Mouse (Mus musculus) midbrain, embryonic 13.5 days (tissue): ENCODE data around the gene Dnaic2. TPM values are rescaled to one million over a fixed set of nuclear protein-coding genes. Genes with fewer than 3 reads are reported as not detected.

Experiments used
- ATAC-seq: fragments of 200-750 bp; cut with Nextera tagmentation; 2 replicates; pipeline ENCODE4 v1.8.0; 2017; ENCODE audit warnings: mild to moderate bottlenecking, moderate TSS enrichment, moderate library complexity
- H3K27ac ChIP-seq: fragments of 300-500 bp; sonication (generic); 2 replicates; pipeline ENCODE4 v1.5.1; 2015; ENCODE audit warnings: inconsistent platforms, mild to moderate bottlenecking, moderate library complexity
- H3K27me3 ChIP-seq: fragments of 300-500 bp; sonication (generic); 2 replicates; pipeline ENCODE4 v1.6.1; 2015; ENCODE audit warnings: mild to moderate bottlenecking, inconsistent platforms
- H3K36me3 ChIP-seq: fragments of 300-500 bp; sonication (generic); 2 replicates; pipeline ENCODE4 v1.6.1; 2015; ENCODE audit warnings: mild to moderate bottlenecking, inconsistent platforms
- H3K4me1 ChIP-seq: fragments of 300-500 bp; sonication (generic); replicated peaks from 2 replicates; pipeline ENCODE4 v1.6.1; 2015; ENCODE audit warnings: inconsistent platforms
- H3K4me2 ChIP-seq: fragments of 300-500 bp; sonication (generic); replicated peaks from 2 replicates; pipeline ENCODE4 v1.6.1; 2015; ENCODE audit warnings: moderate library complexity, mild to moderate bottlenecking, inconsistent platforms
- H3K4me3 ChIP-seq: fragments of 300-500 bp; sonication (generic); replicated peaks from 2 replicates; pipeline ENCODE4 v1.5.1; 2015; ENCODE audit warnings: mild to moderate bottlenecking, inconsistent platforms
- H3K9ac ChIP-seq: fragments of 300-500 bp; sonication (generic); replicated peaks from 2 replicates; pipeline ENCODE4 v1.6.1; 2015; ENCODE audit warnings: mild to moderate bottlenecking, inconsistent platforms
- H3K9me3 ChIP-seq: fragments of 300-500 bp; sonication (generic); 2 replicates; pipeline ENCODE4 v1.6.1; 2016; ENCODE audit warnings: mild to moderate bottlenecking, inconsistent platforms
- WGBS: fragments of 180-500 bp; shearing (Covaris S2); methylation state at CpG from one replicate; pipeline ENCODE4 v1.1.7; 2015; 5-methylcytosine and 5-hydroxymethylcytosine counted together
- polyA plus RNA-seq: library from polyadenylated mRNA; unstranded; fragments of >200 nt; fragmentation: Nextera tagmentation; extraction: Ambion mirVana; gene quantifications from 2 replicates; pipeline ENCODE4 v1.2.1, GENCODE M21; 2015

The Dnaic2 gene
- polyA plus RNA-seq, 1 experiment from 2014 or later = 1.6 TPM

DNA sequence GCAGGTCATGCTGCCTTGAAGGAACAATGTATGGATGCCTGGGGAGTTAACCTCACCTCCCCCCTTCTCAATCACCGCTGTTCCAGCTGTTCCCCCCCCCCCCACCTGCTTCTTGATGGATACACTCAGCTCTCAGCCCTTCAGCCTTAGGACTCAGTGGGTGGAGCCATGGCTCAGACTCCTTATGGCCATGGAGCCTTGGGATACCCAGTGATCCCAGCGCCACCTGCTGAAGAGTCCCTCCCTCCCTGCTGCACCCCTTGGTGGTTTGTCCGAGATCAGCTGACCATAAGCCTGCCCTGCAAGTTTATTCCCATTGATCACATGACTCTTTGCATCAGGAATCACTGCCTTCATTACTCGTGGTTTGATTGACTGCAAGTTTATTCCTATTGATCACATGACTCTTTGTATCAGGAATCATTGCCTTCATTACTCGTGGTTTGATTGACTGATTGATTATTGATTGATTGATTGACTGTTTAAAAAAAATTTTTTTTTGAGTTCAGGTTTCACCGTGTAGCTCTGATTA lies 2.7 kb downstream of the Dnaic2 start:
- ATAC-seq = no peak
- 42% methylated on average over 6 of the region's 6 CpGs for WGBS
- H3K4me1 ChIP-seq = peaks cover 24% of the 10 kb centered on the region
- H3K4me2 ChIP-seq = no peak overlapping the region
- H3K9ac ChIP-seq = no peak overlapping the region
- H3K9me3 ChIP-seq = no peaks in the 10 kb centered on the region
- H3K27ac ChIP-seq = no peak overlapping the region
- H3K36me3 ChIP-seq = no peaks in the 10 kb centered on the region
- no peak overlapping the region for H3K4me3 ChIP-seq
- peaks cover 12% of the 10 kb centered on the region for H3K27me3 ChIP-seq

DNA sequence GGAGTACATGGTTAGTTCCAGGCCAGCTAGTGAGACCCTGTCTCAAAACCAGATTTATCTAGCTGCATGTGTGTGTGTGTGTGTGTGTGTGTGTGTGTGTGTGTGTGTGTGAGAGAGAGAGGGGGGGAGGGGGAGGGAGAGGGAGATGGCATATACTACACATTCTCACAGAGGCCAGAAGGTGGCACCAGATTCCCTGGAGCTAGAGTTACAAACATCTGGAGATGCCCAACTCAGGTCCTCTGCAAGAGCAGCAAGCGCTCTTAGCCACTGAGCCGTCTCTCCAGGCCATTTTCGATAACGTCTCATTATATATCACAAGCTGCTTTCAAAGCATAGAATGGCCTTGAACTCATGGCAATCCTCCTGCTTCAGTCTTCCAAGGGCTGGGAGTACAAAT lies 4.5 kb downstream of the Dnaic2 start:
- Histone ChIP-seq H3K27me3 (peaks cover 12% of the 10 kb centered on the region), H3K9ac (no peak overlapping the region), H3K9me3 (no peaks in the 10 kb centered on the region), H3K4me2 (no peak overlapping the region), H3K4me3 (no peak overlapping the region), H3K27ac (no peak overlapping the region), H3K4me1 (peaks cover 24% of the 10 kb centered on the region), H3K36me3 (no peaks in the 10 kb centered on the region)
- no peak for ATAC-seq
- WGBS = 84% methylated on average over 4 of the region's 4 CpGs

DNA sequence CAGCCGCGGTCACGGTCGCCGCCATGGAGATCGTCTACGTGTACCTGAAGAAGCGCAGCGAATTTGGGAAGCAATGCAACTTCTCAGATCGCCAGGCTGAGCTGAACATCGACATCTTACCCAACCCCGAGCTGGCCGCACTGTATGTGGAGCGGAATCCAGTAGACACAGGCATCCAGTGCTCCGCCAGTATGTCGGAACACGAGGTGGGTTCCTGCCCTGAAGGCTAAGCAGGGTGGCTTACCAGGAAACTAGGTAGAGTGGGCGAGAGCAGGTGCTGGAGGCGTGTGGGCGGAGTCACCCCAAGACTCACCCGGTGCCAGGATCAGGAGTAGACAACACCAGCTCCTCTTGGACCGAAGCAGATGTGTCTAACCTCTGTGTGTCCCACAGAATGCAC lies 5.7 kb downstream of the Dnaic2 start:
- H3K4me1 ChIP-seq = peaks cover 17% of the 10 kb centered on the region
- no peak overlapping the region for H3K27ac ChIP-seq
- no peaks in the 10 kb centered on the region for H3K36me3 ChIP-seq
- no peaks in the 10 kb centered on the region for H3K9me3 ChIP-seq
- no peak overlapping the region for H3K4me3 ChIP-seq
- no peak for ATAC-seq
- peaks cover 12% of the 10 kb centered on the region for H3K27me3 ChIP-seq
- 81% methylated on average over 22 of the region's 22 CpGs for WGBS
- H3K4me2 ChIP-seq = no peak overlapping the region
- H3K9ac ChIP-seq = no peak overlapping the region

DNA sequence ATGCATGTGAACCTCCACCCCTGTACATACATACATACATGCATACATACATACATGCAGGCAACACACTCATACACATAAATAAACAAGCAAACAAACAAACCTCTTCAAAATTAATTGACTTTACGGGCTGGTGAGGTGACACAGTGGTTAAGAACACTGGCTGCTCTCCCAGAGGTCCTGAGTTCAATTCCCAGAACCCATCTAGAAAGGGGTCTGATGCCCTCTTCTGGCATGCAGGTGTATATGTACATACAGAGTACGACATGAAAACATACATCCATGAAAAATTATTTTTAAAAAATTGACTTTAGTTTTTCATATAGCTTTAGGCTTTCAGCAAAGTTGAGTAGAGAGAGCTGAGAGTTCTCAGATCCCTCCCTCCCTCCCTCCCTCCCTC lies 8.9 kb downstream of the Dnaic2 start:
- ATAC-seq = no peak
- WGBS = 88% methylated on average over 2 of the region's 2 CpGs
- H3K27me3 ChIP-seq = peaks cover 24% of the 10 kb centered on the region

DNA sequence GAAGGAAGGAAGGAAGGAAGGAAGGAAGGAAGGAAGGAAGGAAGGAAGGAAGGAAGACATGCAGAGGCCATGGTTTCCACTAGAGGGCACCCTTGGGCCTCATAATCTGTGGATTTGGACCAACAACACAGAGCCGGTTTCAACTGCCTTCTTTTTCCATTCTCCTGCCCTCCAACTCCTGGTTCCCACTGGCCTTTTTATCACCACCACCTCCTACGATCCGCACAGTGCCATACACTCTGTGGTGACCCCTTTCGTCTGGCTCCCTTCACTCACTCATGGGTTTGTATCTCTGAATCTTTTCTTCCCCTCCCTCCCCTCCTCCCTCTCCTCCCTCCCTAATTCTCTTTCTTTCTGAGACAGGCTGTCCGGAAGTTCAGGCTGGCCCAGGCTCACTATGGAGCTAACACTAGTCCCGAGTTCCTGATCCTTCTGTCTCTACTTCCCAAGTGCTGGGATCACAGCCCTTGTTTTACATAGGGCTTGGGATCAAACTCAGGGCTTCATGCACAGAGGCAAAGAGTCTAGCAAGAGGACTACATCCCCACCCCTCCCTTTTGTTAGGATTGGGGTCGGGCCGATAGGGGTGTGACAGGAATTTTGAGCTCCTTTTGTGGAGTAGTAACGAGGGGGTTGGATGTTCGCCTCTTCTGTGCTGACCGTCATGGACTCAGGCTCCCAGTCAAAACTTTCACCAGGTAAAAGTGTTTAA lies 9.9 kb downstream of the Dnaic2 start:
- no peak overlapping the region for H3K9ac ChIP-seq
- H3K9me3 ChIP-seq = no peaks in the 10 kb centered on the region
- no peak overlapping the region for H3K27ac ChIP-seq
- H3K27me3 ChIP-seq = peaks cover 24% of the 10 kb centered on the region
- peak; percentile 51 for ATAC-seq
- no peak overlapping the region for H3K4me2 ChIP-seq
- H3K4me3 ChIP-seq = no peak overlapping the region
- H3K4me1 ChIP-seq = peaks cover 22% of the 10 kb centered on the region
- WGBS = 19% methylated on average over 11 of the region's 11 CpGs
- no peaks in the 10 kb centered on the region for H3K36me3 ChIP-seq

More for the DNA sequence above, 8.9 kb downstream of the Dnaic2 start:
- Histone ChIP-seq H3K4me1 (peaks cover 13% of the 10 kb centered on the region), H3K36me3 (no peaks in the 10 kb centered on the region), H3K4me2 (no peak overlapping the region), H3K27ac (no peak overlapping the region), H3K4me3 (no peak overlapping the region), H3K9ac (no peak overlapping the region), H3K9me3 (no peaks in the 10 kb centered on the region)

DNA sequence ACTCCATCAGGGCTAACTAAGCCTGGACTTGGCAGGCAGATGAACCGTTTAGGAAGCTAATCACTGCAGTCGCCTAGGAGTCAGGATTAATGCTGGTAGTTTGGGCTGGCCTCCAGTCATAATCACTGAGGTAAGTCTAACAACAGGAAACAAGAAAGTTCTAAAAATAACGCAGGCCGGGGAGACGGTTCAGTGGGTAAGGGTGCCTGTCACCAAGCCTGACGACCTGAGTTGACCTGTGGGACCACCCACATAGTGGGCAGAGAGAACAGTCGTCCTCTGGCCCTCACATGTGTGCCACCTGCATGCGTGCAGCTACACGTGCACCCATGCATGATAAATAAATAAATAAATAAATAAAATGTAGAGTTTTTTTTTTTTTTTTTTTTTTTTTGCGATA lies 13.4 kb downstream of the Dnaic2 start:
- no peak for ATAC-seq
- Histone ChIP-seq H3K9me3 (no peaks in the 10 kb centered on the region), H3K36me3 (no peaks in the 10 kb centered on the region), H3K4me2 (no peak overlapping the region), H3K9ac (no peak overlapping the region), H3K4me3 (no peak overlapping the region), H3K27me3 (peaks cover 38% of the 10 kb centered on the region), H3K4me1 (peaks cover 24% of the 10 kb centered on the region), H3K27ac (no peak overlapping the region)
- WGBS = 23% methylated on average over 10 of the region's 10 CpGs

DNA sequence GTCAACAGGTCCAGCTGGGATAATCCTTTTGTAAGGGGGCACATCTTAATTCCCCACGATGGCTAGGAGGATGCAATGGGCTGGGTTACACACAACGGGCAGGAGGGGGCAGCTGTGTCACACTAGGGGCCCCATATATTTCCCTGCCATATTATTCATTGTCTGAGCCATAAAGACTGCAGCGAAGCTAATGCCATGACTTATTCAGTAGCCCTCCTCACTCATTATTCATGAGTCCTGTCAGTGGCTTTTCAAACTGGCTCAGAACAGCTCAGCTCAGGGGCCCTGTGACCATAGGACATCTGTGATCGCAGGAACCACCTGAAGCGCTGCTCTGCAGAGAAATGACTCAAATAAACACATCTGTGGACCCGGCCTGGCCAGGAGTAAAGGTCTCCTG lies 14.2 kb downstream of the Dnaic2 start:
- Histone ChIP-seq H3K36me3 (no peaks in the 10 kb centered on the region), H3K4me1 (peaks cover 24% of the 10 kb centered on the region), H3K27ac (peak overlapping the region; percentile 47; the same call in 1 of the 2 replicates), H3K27me3 (peaks cover 42% of the 10 kb centered on the region), H3K4me3 (no peak overlapping the region), H3K9ac (no peak overlapping the region), H3K9me3 (no peaks in the 10 kb centered on the region), H3K4me2 (no peak overlapping the region)
- peak; percentile 83 for ATAC-seq
- WGBS = 10% methylated on average over 6 of the region's 6 CpGs

DNA sequence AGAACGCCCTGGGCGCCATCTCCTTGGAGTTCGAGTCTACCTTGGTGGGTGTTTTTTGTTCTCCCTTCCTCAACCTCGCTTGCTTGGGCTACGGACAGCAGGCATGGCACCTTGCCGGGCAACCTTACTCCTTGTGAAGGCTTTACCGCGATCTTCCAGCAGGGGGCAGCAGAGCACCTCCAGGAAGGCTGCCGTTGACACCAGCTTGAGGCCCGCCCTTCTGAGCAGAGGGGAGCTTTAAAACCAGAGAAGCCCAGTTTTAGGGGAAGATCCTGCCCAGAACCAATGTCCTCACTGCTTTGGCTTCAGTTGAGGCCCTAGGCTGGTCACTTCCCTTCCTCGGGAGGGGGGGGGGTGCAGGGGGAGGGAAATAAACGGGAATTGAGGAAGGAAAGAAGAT lies 17.9 kb downstream of the Dnaic2 start:
- WGBS = under 1% methylated on average over 12 of the region's 12 CpGs
- H3K4me1 ChIP-seq = peaks cover 20% of the 10 kb centered on the region
- H3K4me3 ChIP-seq = no peak overlapping the region
- H3K36me3 ChIP-seq = no peaks in the 10 kb centered on the region
- H3K27me3 ChIP-seq = peaks cover 23% of the 10 kb centered on the region
- no peaks in the 10 kb centered on the region for H3K9me3 ChIP-seq
- ATAC-seq = peak; percentile 68
- H3K9ac ChIP-seq = no peak overlapping the region
- peak overlapping the region; percentile 42 for H3K4me2 ChIP-seq
- no peak overlapping the region for H3K27ac ChIP-seq

DNA sequence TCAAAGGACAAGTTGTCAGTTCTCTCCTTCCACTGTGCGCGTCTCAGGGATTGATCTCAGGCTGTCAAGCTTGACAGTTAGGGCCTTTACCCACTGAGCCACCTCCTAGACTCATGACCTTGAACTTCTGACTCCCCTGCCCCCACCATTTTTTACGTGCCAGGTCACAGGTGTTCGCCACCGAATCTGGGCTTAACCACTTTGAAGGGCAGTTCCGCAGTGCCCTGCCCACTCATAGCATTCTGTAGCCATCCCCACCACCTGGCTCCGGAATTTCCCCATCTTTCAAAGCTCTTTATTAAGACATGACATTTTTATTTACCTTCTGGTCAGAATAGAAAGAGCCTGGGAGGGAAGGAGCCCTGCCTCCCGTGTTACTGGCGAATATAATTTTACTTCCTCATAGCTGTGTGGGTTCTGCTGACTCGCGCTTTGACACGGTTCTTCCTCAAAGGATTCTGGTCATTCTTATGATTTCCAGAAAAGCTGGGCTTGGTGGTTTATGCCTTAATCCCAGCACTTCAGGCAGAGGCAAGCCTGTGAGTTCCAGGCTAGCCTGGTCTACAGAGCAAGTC lies 20.4 kb downstream of the Dnaic2 start:
- Histone ChIP-seq H3K4me2 (no peak overlapping the region), H3K9me3 (no peaks in the 10 kb centered on the region), H3K27ac (no peak overlapping the region), H3K4me1 (no peaks in the 10 kb centered on the region; the same call in 1 of the 2 replicates), H3K27me3 (peaks cover 20% of the 10 kb centered on the region), H3K36me3 (no peaks in the 10 kb centered on the region), H3K4me3 (no peak overlapping the region), H3K9ac (no peak overlapping the region)
- ATAC-seq = no peak
- WGBS = 83% methylated on average over 12 of the region's 12 CpGs

DNA sequence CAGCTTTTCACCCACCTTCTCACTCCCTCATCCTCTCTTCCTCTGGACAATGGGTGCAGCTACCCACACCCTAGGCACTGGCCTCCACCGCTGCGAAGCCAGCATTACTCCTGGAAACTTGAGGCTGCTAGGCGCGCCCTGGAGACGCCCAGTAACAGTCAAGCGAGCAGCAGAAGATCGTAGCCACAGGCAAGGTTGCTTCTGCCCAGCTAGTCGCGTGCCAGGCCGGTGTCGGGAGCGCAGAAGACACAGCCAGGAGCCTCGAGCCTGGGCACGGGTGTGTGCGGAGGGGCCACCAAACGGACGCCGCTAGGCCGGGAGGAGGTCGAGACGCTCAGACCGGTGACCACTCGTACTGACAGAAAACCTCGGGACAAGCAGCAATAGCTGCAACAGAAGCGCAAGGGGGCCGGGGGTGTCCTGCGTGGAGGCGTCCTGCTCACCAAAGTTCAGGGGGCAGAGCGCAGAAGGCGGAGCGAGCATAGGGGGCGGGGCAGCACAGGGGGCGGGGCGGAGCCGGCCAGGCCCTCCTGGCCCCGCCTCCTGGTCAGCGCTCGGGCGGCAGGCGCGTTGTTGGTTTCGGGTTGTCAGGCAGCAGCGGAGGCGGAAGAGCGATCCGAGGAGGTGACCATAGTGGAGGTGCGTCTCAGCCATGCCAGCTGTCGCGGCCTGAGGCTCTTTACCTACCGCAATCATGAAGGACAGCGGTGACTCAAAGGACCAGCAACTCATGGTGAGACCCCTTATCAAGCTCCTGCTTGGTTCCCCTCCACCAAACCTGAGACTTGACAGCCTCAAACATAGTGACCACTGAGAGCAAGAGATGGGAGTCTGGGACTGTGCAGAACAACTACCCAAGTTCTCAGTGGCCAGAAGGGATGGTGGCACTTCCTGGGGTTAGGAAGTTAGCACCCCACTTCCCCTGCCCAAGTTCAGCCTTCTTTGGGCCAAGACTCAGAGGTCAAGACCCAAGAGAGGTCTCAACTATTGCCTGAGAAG lies 37.9 kb downstream of the Dnaic2 start, which contains the start of gene Kif19a:
Gene Kif19a, plus strand, starts transcription at position 569 of the 999 bp plus-strand sequence.
- Histone ChIP-seq H3K4me1 (peaks cover 15% of the 10 kb centered on the region), H3K9me3 (no peaks in the 10 kb centered on the region), H3K27me3 (peaks cover 41% of the 10 kb centered on the region), H3K36me3 (no peaks in the 10 kb centered on the region), H3K4me2 (peak within 1 kb of the TSS; percentile 79), H3K27ac (no peak within 1 kb of the TSS), H3K4me3 (peak within 1 kb of the TSS; percentile 47), H3K9ac (peak within 1 kb of the TSS; percentile 53)
- peak; percentile 76 for ATAC-seq
- WGBS = 2% methylated on average over 51 of the region's 51 CpGs

DNA sequence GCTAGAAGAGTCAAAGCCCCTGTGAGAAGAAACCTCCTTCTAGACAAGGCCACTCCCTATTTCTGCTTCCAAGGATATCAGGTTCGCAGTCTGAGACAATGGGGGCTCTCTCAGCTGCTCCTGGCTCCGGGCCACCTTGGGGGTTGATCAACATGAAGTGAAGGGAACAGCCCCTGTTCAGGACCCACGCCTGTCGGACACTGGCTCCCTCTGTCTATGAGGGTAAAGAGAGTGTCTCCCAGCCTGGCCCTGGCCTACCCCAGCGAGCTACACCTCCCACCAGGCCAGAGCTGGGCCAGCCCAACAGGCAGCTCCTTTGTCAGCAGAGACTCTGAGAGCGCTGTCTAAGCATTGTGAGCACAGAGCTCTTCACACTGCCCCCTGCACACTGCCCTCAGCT lies 42.7 kb downstream of the Dnaic2 start:
- Histone ChIP-seq H3K9me3 (no peaks in the 10 kb centered on the region), H3K4me1 (peaks cover 13% of the 10 kb centered on the region), H3K9ac (no peak overlapping the region), H3K4me3 (no peak overlapping the region), H3K4me2 (no peak overlapping the region), H3K27ac (no peak overlapping the region), H3K27me3 (peaks cover 23% of the 10 kb centered on the region), H3K36me3 (no peaks in the 10 kb centered on the region)
- ATAC-seq = peak; percentile 48; the same call in 1 of the 2 replicates
- 43% methylated on average over 6 of the region's 6 CpGs for whole genome bisulfite sequencing
